Mouse (Mus musculus) megakaryocyte, embryonic 14.5 days (primary cell): ENCODE results near the gene Fto.

Experiments used
- FLI1 ChIP-seq: IDR thresholded peaks from 2 replicates; pipeline ENCODE4 v1.6.1; 2012; ENCODE audit warnings: low read length, inconsistent platforms, mixed read lengths
- GATA1 ChIP-seq: IDR thresholded peaks from 3 replicates; pipeline ENCODE4 v1.6.1; 2012; ENCODE audit warnings: mixed read lengths, low read length, inconsistent platforms, borderline replicate concordance

DNA sequence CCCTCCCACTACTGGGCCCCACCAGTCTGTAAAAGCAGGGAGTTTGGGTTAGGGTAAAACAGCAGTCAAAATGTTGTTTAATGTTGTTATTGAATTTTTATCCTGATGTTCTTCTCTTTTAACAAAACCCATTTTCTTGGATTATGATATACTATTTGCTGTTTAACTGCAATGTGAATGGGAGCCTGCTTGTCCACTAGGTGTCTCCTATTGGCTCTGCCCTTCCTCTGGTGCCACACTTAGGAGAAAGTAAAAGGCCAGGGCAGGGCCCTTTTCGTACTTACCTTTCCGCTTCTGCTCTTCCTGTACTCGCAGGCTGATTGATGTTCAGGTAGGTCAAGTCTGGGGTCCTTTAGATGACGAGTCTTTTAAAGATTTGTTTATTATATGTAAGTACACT is 40.6 kb downstream of the Fto start:
- TF ChIP-seq GATA1 (no peak), FLI1 (no peak)
